In the genomic region with DNA sequence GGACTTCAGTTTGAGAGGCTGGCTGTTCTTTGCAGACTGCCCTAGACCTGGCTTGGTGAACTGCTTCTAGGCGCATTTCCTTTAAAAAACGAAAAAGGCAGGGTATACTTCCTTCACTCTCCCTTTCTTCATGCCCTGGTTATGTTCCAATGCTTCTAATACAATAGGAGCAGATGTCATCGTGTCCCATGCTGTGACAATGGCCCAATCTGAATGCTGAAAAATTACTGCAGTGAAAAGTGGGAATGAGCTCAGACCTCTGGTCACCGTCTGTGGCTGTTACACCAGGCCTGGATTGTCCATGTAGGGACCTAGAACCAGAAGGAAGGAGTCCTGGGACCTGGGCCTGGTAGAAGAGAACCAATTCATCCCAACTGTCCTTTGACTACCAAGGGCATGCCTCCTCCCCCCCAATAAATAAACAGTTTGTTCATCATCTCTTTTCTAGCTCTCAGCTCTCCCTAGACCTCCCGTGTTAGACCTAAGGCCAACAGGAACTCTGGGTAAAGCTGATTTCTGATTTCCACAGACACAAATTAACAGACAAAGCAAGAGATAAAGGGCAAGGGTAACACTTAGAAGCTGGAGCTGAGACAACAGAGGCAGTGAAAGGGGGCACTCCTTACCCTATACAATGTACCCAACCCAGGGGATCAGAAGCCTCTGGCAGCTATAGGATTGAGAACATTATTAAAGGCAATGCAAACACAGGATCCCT, we compare ENCODE assay signal across 11 mouse cellular contexts. TPM values are rescaled to one million over a fixed set of nuclear protein-coding genes. Genes with fewer than 3 reads are reported as not detected.
DNase-seq lines count a peak whose midpoint lies in the region; ATAC-seq and TF ChIP-seq lines count a peak whose summit lies in the region.
"Had no signal": no experiment of that assay in that cellular context is flagged by ENCODE, and none has a peak within 500 bp of the region (broad histone marks: within the 10 kb centered on the region; RNA-seq: fewer than 3 reads in every experiment).

No protein-coding gene starts in this region.

- no peaks in the 10 kb centered on the region for H3K27me3 ChIP-seq in kidney, postnatal 0 days (ENCODE audit: insufficient read depth, low read length)
- no peaks in the 10 kb centered on the region for H3K27me3 ChIP-seq in forebrain, postnatal 0 days (ENCODE audit: insufficient read depth, low read length)
- no peaks in the 10 kb centered on the region for H3K27me3 ChIP-seq in midbrain, embryonic 13.5 days
- H3K27me3 ChIP-seq: limb, embryonic 15.5 days had no signal

- H3K36me3 ChIP-seq in kidney, postnatal 0 days (ENCODE audit: insufficient read depth, low read length), result no peaks in the 10 kb centered on the region
- H3K36me3 ChIP-seq in forebrain, postnatal 0 days (ENCODE audit: insufficient read depth), result no peaks in the 10 kb centered on the region
- H3K36me3 ChIP-seq in midbrain, embryonic 13.5 days, result no peaks in the 10 kb centered on the region
- H3K36me3 ChIP-seq: limb, embryonic 15.5 days had no signal

- H3K9ac ChIP-seq in kidney, postnatal 0 days (ENCODE audit: low read depth, low read length), result 0 out of 2 replicates have a peak overlapping the region, but pooled peaks have one; percentile 28
- no peak overlapping the region for H3K9ac ChIP-seq in forebrain, postnatal 0 days
- no peak overlapping the region for H3K9ac ChIP-seq in midbrain, embryonic 13.5 days (replicated peaks)
- H3K9ac ChIP-seq: limb, embryonic 15.5 days had no signal

- H3K27ac ChIP-seq in kidney, postnatal 0 days, result peak overlapping the region; percentile 71; the same call in 1 of the 2 replicates
- H3K27ac ChIP-seq in forebrain, postnatal 0 days (ENCODE audit: low read depth, low read length), result peak overlapping the region; percentile 23; the same call in 1 of the 2 replicates
- peak overlapping the region; percentile 51; the same call in 1 of the 2 replicates for H3K27ac ChIP-seq in midbrain, embryonic 13.5 days

- 84% methylated on average over 5 of the region's 5 CpGs for WGBS in kidney, postnatal 0 days
- WGBS in forebrain, postnatal 0 days, result 72% methylated on average over 5 of the region's 5 CpGs
- 76% methylated on average over 5 of the region's 5 CpGs for WGBS in midbrain, embryonic 13.5 days

- H3K4me3 ChIP-seq in kidney, postnatal 0 days (replicated peaks; ENCODE audit: low read depth, low read length), result no peak overlapping the region
- no peak overlapping the region for H3K4me3 ChIP-seq in forebrain, postnatal 0 days (ENCODE audit: low read depth, low read length)
- H3K4me3 ChIP-seq in midbrain, embryonic 13.5 days (replicated peaks), result no peak overlapping the region
- H3K4me3 ChIP-seq: limb, embryonic 15.5 days had no signal

- no peak for ATAC-seq in kidney, postnatal 0 days (replicated peaks; ENCODE audit: low FRiP score, low read depth)
- ATAC-seq in forebrain, postnatal 0 days, result no peak
- no peak for ATAC-seq in midbrain, embryonic 13.5 days
- no peak for ATAC-seq in erythroblast, adult 5-6 weeks (replicated peaks; ENCODE audit: low FRiP score, poor library complexity, severe bottlenecking)

- DNase-seq in kidney, postnatal 0 days (ENCODE audit: low spot score), result no peak
- DNase-seq in kidney, adult 18-20 months, result no peak
- peak; percentile 72 for DNase-seq in cerebellum, adult 8-10 months
- no peak for DNase-seq in forebrain, postnatal 0 days
- DNase-seq in adrenal gland, postnatal 25 days, result no peak
- DNase-seq in kidney, postnatal 4 days, result no peak
- DNase-seq: gastrocnemius, postnatal 10 days; right cerebral cortex, postnatal 14 days had no signal

- H3K4me1 ChIP-seq in kidney, postnatal 0 days (replicated peaks; ENCODE audit: insufficient read depth, low read length), result peaks cover 28% of the 10 kb centered on the region
- peaks cover 3% of the 10 kb centered on the region; the same call in 1 of the 2 replicates for H3K4me1 ChIP-seq in forebrain, postnatal 0 days (ENCODE audit: insufficient read depth)
- peaks cover 53% of the 10 kb centered on the region for H3K4me1 ChIP-seq in midbrain, embryonic 13.5 days (replicated peaks)

- no peaks in the 10 kb centered on the region for H3K9me3 ChIP-seq in kidney, postnatal 0 days (replicated peaks; ENCODE audit: low read length)
- no peaks in the 10 kb centered on the region for H3K9me3 ChIP-seq in forebrain, postnatal 0 days (ENCODE audit: low read length)
- no peaks in the 10 kb centered on the region for H3K9me3 ChIP-seq in midbrain, embryonic 13.5 days
- H3K9me3 ChIP-seq: limb, embryonic 15.5 days had no signal

- TF ChIP-seq CTCF in kidney, postnatal 0 days (IDR thresholded peaks at IDR 0.05; ENCODE audit: low read depth), result no peak
- TF ChIP-seq CTCF in forebrain, postnatal 0 days (IDR thresholded peaks at IDR 0.05; ENCODE audit: low read depth), result no peak

- no peak overlapping the region for H3K4me2 ChIP-seq in kidney, postnatal 0 days (ENCODE audit: low read length)
- no peak overlapping the region for H3K4me2 ChIP-seq in forebrain, postnatal 0 days (ENCODE audit: low read depth)
- H3K4me2 ChIP-seq in midbrain, embryonic 13.5 days (replicated peaks), result no peak overlapping the region

RNA-seq across cellular contexts. Expression of a gene that starts 8.7 kb away (rescaled TPM):
- polyA plus RNA-seq in kidney, postnatal 0 days (2015; fragmentation: Nextera tagmentation; extraction: Ambion mirVana), result not detected in 2 replicates
- total RNA-seq in forebrain, postnatal 0 days (2014; rRNA removed), result not detected in 2 replicates
- polyA plus RNA-seq in forebrain, postnatal 0 days (2015; fragmentation: Nextera tagmentation; extraction: Ambion mirVana), result not detected in 2 replicates
- polyA plus RNA-seq in midbrain, embryonic 13.5 days (2015; fragmentation: Nextera tagmentation; extraction: Ambion mirVana), result 0.22 and 0.27 TPM in 2 replicates
- total RNA-seq in erythroblast, adult 5-6 weeks (2015; ENCODE audit: low replicate concordance), result not detected in 2 replicates
- total RNA-seq in erythroblast, adult 5-6 weeks (2017; ENCODE audit: low replicate concordance), result not detected in 2 replicates
- not detected in 2 replicates for total RNA-seq in adrenal gland, postnatal 25 days (2021)
- total RNA-seq: gastrocnemius, postnatal 10 days had no signal
- polyA plus RNA-seq: limb, embryonic 15.5 days had no signal

RNA-seq across cellular contexts. Expression of a gene that starts 30.8 kb away (rescaled TPM):
- 27.5 and 28.8 TPM in 2 replicates for polyA plus RNA-seq in kidney, postnatal 0 days (2015; fragmentation: Nextera tagmentation; extraction: Ambion mirVana)
- 25.5 and 32.0 TPM in 2 replicates for total RNA-seq in forebrain, postnatal 0 days (2014; rRNA removed)
- polyA plus RNA-seq in forebrain, postnatal 0 days (2015; fragmentation: Nextera tagmentation; extraction: Ambion mirVana), result 24.8 and 32.0 TPM in 2 replicates
- 24.4 and 24.7 TPM in 2 replicates for polyA plus RNA-seq in midbrain, embryonic 13.5 days (2015; fragmentation: Nextera tagmentation; extraction: Ambion mirVana)
- 29.4 and 32.6 TPM in 2 replicates for total RNA-seq in erythroblast, adult 5-6 weeks (2015; ENCODE audit: low replicate concordance)
- 16.7 and 36.9 TPM in 2 replicates for total RNA-seq in erythroblast, adult 5-6 weeks (2017; ENCODE audit: low replicate concordance)
- total RNA-seq in adrenal gland, postnatal 25 days (2021), result 85.4 and 93.8 TPM in 2 replicates
